Mouse (Mus musculus) neural tube, embryonic 14.5 days (tissue): Measurements from ENCODE around the gene Adtrp. TPM values are rescaled to one million over a fixed set of nuclear protein-coding genes. Genes with fewer than 3 reads are reported as not detected.

Source experiments
- ATAC-seq: fragments of 200-750 bp; cut with Nextera tagmentation; 2 replicates; pipeline ENCODE4 v1.8.0; 2017; ENCODE audit warnings: low read depth, mild to moderate bottlenecking, moderate TSS enrichment, moderate library complexity
- H3K27ac ChIP-seq: fragments of 300-500 bp; sonication (generic); 2 replicates; pipeline ENCODE4 v1.5.1; 2014; ENCODE audit warnings: low read depth, mild to moderate bottlenecking, control low read depth, low read length, moderate library complexity, mixed read lengths
- H3K27me3 ChIP-seq: fragments of 300-500 bp; sonication (generic); 2 replicates; pipeline ENCODE4 v1.6.1; 2014; ENCODE audit warnings: low read length; ENCODE audit not compliant: control insufficient read depth, insufficient read depth
- H3K36me3 ChIP-seq: fragments of 300-500 bp; sonication (generic); 2 replicates; pipeline ENCODE4 v1.6.1; 2014; ENCODE audit warnings: low read length, mixed read lengths; ENCODE audit not compliant: control insufficient read depth, insufficient read depth
- H3K4me1 ChIP-seq: fragments of 300-500 bp; sonication (generic); 2 replicates; pipeline ENCODE4 v1.6.1; 2014; ENCODE audit warnings: low read length; ENCODE audit not compliant: control insufficient read depth, insufficient read depth
- H3K4me2 ChIP-seq: fragments of 300-500 bp; sonication (generic); 2 replicates; pipeline ENCODE4 v1.6.1; 2014; ENCODE audit warnings: mild to moderate bottlenecking, low read depth, low read length, control low read depth
- H3K4me3 ChIP-seq: fragments of 300-500 bp; sonication (generic); 2 replicates; pipeline ENCODE4 v1.5.1; 2014; ENCODE audit warnings: low read depth, low read length, control low read depth, mixed read lengths
- H3K9ac ChIP-seq: fragments of 300-500 bp; sonication (generic); replicated peaks from 2 replicates; pipeline ENCODE4 v1.6.1; 2014; ENCODE audit warnings: low read depth, mild to moderate bottlenecking, control low read depth, low read length, mixed read lengths
- H3K9me3 ChIP-seq: fragments of 300-500 bp; sonication (generic); 2 replicates; pipeline ENCODE4 v1.6.1; 2016; ENCODE audit warnings: low read length; ENCODE audit not compliant: control insufficient read depth
- WGBS: fragments of 180-500 bp; shearing (Covaris S2); extraction: QIAGEN DNeasy Blood & Tissue Kit; methylation state at CpG from one replicate; pipeline ENCODE4 v1.1.7; 2014; 5-methylcytosine and 5-hydroxymethylcytosine counted together
- polyA plus RNA-seq: library from polyadenylated mRNA; unstranded; fragments of >200 nt; fragmentation: Nextera tagmentation; extraction: Ambion mirVana; gene quantifications from 2 replicates; pipeline ENCODE4 v1.2.1, GENCODE M21; 2014

Gene Adtrp
- polyA plus RNA-seq, 1 experiment from 2014 or later = 0.42 TPM

GRCm38 (mm10) chr13:41872686-41873085 lies 25.2 kb upstream of the Adtrp start:
- Histone ChIP-seq H3K4me2 (no peak overlapping the region), H3K9ac (no peak overlapping the region), H3K4me3 (no peak overlapping the region), H3K27me3 (no peaks in the 10 kb centered on the region), H3K27ac (no peak overlapping the region), H3K9me3 (no peaks in the 10 kb centered on the region), H3K4me1 (no peaks in the 10 kb centered on the region), H3K36me3 (no peaks in the 10 kb centered on the region)
- WGBS = 80% methylated on average over 7 of the region's 7 CpGs
- no peak for ATAC-seq

GRCm38 (mm10) chr13:41872161-41872562 lies 24.7 kb upstream of the Adtrp start:
- no peak overlapping the region for H3K27ac ChIP-seq
- H3K9ac ChIP-seq = no peak overlapping the region
- WGBS = 23% methylated on average over 8 of the region's 8 CpGs
- ATAC-seq = no peak
- H3K4me1 ChIP-seq = no peaks in the 10 kb centered on the region
- no peak overlapping the region for H3K4me3 ChIP-seq
- H3K9me3 ChIP-seq = no peaks in the 10 kb centered on the region
- no peak overlapping the region for H3K4me2 ChIP-seq
- H3K36me3 ChIP-seq = no peaks in the 10 kb centered on the region
- H3K27me3 ChIP-seq = no peaks in the 10 kb centered on the region

- no peak overlapping the region for H3K4me2 ChIP-seq
- H3K9ac ChIP-seq = no peak overlapping the region
- H3K4me3 ChIP-seq = no peak overlapping the region
- ATAC-seq = no peak
- no peaks in the 10 kb centered on the region for H3K27me3 ChIP-seq
- H3K9me3 ChIP-seq = no peaks in the 10 kb centered on the region
- no peaks in the 10 kb centered on the region for H3K4me1 ChIP-seq
- WGBS = 95% methylated on average over 2 of the region's 2 CpGs
- no peak overlapping the region for H3K27ac ChIP-seq
- H3K36me3 ChIP-seq = no peaks in the 10 kb centered on the region
Measured at GRCm38 (mm10) chr13:41867533-41867932, 20.0 kb upstream of the Adtrp start.

GRCm38 (mm10) chr13:41865575-41865974 lies 18.1 kb upstream of the Adtrp start:
- Histone ChIP-seq H3K4me1 (no peaks in the 10 kb centered on the region), H3K4me3 (no peak overlapping the region), H3K4me2 (no peak overlapping the region), H3K27ac (no peak overlapping the region), H3K9ac (no peak overlapping the region), H3K27me3 (no peaks in the 10 kb centered on the region), H3K9me3 (no peaks in the 10 kb centered on the region), H3K36me3 (no peaks in the 10 kb centered on the region)
- no peak for ATAC-seq
- 84% methylated on average over 6 of the region's 6 CpGs for WGBS

GRCm38 (mm10) chr13:41865071-41865470 lies 17.6 kb upstream of the Adtrp start:
- Histone ChIP-seq H3K4me1 (no peaks in the 10 kb centered on the region), H3K36me3 (no peaks in the 10 kb centered on the region), H3K27ac (no peak overlapping the region), H3K9ac (no peak overlapping the region), H3K27me3 (no peaks in the 10 kb centered on the region), H3K9me3 (no peaks in the 10 kb centered on the region), H3K4me3 (no peak overlapping the region), H3K4me2 (no peak overlapping the region)
- 86% methylated on average over 5 of the region's 5 CpGs for WGBS
- no peak for ATAC-seq

- WGBS = 94% methylated on average over 15 of the region's 15 CpGs
- H3K27me3 ChIP-seq = no peaks in the 10 kb centered on the region
- H3K4me1 ChIP-seq = no peaks in the 10 kb centered on the region
- no peak overlapping the region for H3K27ac ChIP-seq
- H3K9me3 ChIP-seq = no peaks in the 10 kb centered on the region
- no peak overlapping the region for H3K4me2 ChIP-seq
- no peak overlapping the region for H3K9ac ChIP-seq
- no peak for ATAC-seq
- no peaks in the 10 kb centered on the region for H3K36me3 ChIP-seq
- H3K4me3 ChIP-seq = no peak overlapping the region
Measured at GRCm38 (mm10) chr13:41860603-41861405, 13.3 kb upstream of the Adtrp start.

GRCm38 (mm10) chr13:41855206-41856185 lies 8.0 kb upstream of the Adtrp start:
- H3K9ac ChIP-seq = no peak overlapping the region
- H3K27ac ChIP-seq = no peak overlapping the region
- no peak for ATAC-seq
- no peaks in the 10 kb centered on the region for H3K4me1 ChIP-seq
- H3K9me3 ChIP-seq = no peaks in the 10 kb centered on the region
- H3K4me3 ChIP-seq = no peak overlapping the region
- H3K27me3 ChIP-seq = no peaks in the 10 kb centered on the region
- H3K36me3 ChIP-seq = no peaks in the 10 kb centered on the region
- 41% methylated on average over 13 of the region's 13 CpGs for WGBS
- H3K4me2 ChIP-seq = no peak overlapping the region

- no peaks in the 10 kb centered on the region for H3K4me1 ChIP-seq
- no peak overlapping the region for H3K27ac ChIP-seq
- no peak overlapping the region for H3K4me2 ChIP-seq
- ATAC-seq = no peak
- no peaks in the 10 kb centered on the region for H3K27me3 ChIP-seq
- H3K9ac ChIP-seq = no peak overlapping the region
- no peak overlapping the region for H3K4me3 ChIP-seq
- H3K36me3 ChIP-seq = no peaks in the 10 kb centered on the region
- 45% methylated on average over 3 of the region's 3 CpGs for WGBS
- no peaks in the 10 kb centered on the region for H3K9me3 ChIP-seq
Measured at GRCm38 (mm10) chr13:41850727-41851378, 3.4 kb upstream of the Adtrp start.
